Mouse (Mus musculus): ENCODE data around the gene Mtmr4. TPM values are rescaled to one million over a fixed set of nuclear protein-coding genes. Genes with fewer than 3 reads are reported as not detected.

The Mtmr4 gene
- polyA plus RNA-seq (2014; fragmentation: Nextera tagmentation; extraction: Ambion mirVana): 20.2 and 44.3 TPM in 2 replicates

- Histone ChIP-seq H3K36me3 (ENCODE audit: control insufficient read depth, insufficient read depth, low read length) (peaks cover 5% of the 10 kb centered on the region), H3K27me3 (ENCODE audit: control insufficient read depth, insufficient read depth, low read length) (no peaks in the 10 kb centered on the region), H3K27ac (ENCODE audit: low read depth, low read length) (peak within 1 kb of the TSS; percentile 96), H3K9me3 (ENCODE audit: control insufficient read depth, low read length) (no peaks in the 10 kb centered on the region), H3K4me2 (replicated peaks; ENCODE audit: low read depth, low read length) (peak within 1 kb of the TSS; percentile 91), H3K9ac (ENCODE audit: low read depth, low read length) (peak within 1 kb of the TSS; percentile 93), H3K4me1 (ENCODE audit: control insufficient read depth, insufficient read depth, low read length) (peaks cover 46% of the 10 kb centered on the region), H3K4me3 (ENCODE audit: low read length) (peak within 1 kb of the TSS; percentile 84)
- under 1% methylated on average over 59 of the region's 61 CpGs for WGBS
- peak; percentile 97 for ATAC-seq (ENCODE audit: low FRiP score, low TSS enrichment)
Observed at GRCm38 (mm10) chr11:87591526-87592353, at the start of gene Mtmr4. Mtmr4 (plus strand) TSS chr11:87592162.

- H3K4me1 ChIP-seq (ENCODE audit: control insufficient read depth, insufficient read depth, low read length): no peaks in the 10 kb centered on the region
- no peaks in the 10 kb centered on the region for H3K36me3 ChIP-seq (ENCODE audit: control insufficient read depth, insufficient read depth, low read length)
- no peak overlapping the region for H3K4me3 ChIP-seq (ENCODE audit: low read length)
- no peak overlapping the region for H3K4me2 ChIP-seq (replicated peaks; ENCODE audit: low read depth, low read length)
- no peaks in the 10 kb centered on the region for H3K9me3 ChIP-seq (ENCODE audit: control insufficient read depth, low read length)
- no peaks in the 10 kb centered on the region for H3K27me3 ChIP-seq (ENCODE audit: control insufficient read depth, insufficient read depth, low read length)
- no peak overlapping the region for H3K27ac ChIP-seq (ENCODE audit: low read depth, low read length)
- ATAC-seq (ENCODE audit: low FRiP score, low TSS enrichment): 0 out of 2 replicates have a peak, but pooled peaks have one; percentile 64
- 22% methylated on average over 8 of the region's 8 CpGs for WGBS
- no peak overlapping the region for H3K9ac ChIP-seq (ENCODE audit: low read depth, low read length)
Observed at GRCm38 (mm10) chr11:87542285-87542684, 49.7 kb upstream of the Mtmr4 start.

- no peak for ATAC-seq (ENCODE audit: low FRiP score, low TSS enrichment)
- no peak overlapping the region for H3K9ac ChIP-seq (ENCODE audit: low read depth, low read length)
Observed at GRCm38 (mm10) chr11:87542906-87543305, 49.1 kb upstream of the Mtmr4 start.

GRCm38 (mm10) chr11:87553342-87553741 lies 38.6 kb upstream of the Mtmr4 start:
- WGBS: 85% methylated on average over 4 of the region's 4 CpGs
- no peak for ATAC-seq (ENCODE audit: low FRiP score, low TSS enrichment)
- Histone ChIP-seq H3K9ac (ENCODE audit: low read depth, low read length) (no peak overlapping the region), H3K4me3 (ENCODE audit: low read length) (no peak overlapping the region), H3K4me1 (ENCODE audit: control insufficient read depth, insufficient read depth, low read length) (no peaks in the 10 kb centered on the region; the same call in 1 of the 2 replicates), H3K9me3 (ENCODE audit: control insufficient read depth, low read length) (no peaks in the 10 kb centered on the region), H3K27me3 (ENCODE audit: control insufficient read depth, insufficient read depth, low read length) (no peaks in the 10 kb centered on the region), H3K27ac (ENCODE audit: low read depth, low read length) (no peak overlapping the region), H3K4me2 (replicated peaks; ENCODE audit: low read depth, low read length) (no peak overlapping the region), H3K36me3 (ENCODE audit: control insufficient read depth, insufficient read depth, low read length) (no peaks in the 10 kb centered on the region)

More at GRCm38 (mm10) chr11:87542906-87543305, 49.1 kb upstream of the Mtmr4 start:
- no peaks in the 10 kb centered on the region for H3K4me1 ChIP-seq (ENCODE audit: control insufficient read depth, insufficient read depth, low read length)
- no peak overlapping the region for H3K27ac ChIP-seq (ENCODE audit: low read depth, low read length)
- no peaks in the 10 kb centered on the region for H3K27me3 ChIP-seq (ENCODE audit: control insufficient read depth, insufficient read depth, low read length)
- H3K4me3 ChIP-seq (ENCODE audit: low read length): no peak overlapping the region
- no peaks in the 10 kb centered on the region for H3K9me3 ChIP-seq (ENCODE audit: control insufficient read depth, low read length)
- H3K4me2 ChIP-seq (replicated peaks; ENCODE audit: low read depth, low read length): no peak overlapping the region
- 60% methylated on average over 3 of the region's 3 CpGs for WGBS
- H3K36me3 ChIP-seq (ENCODE audit: control insufficient read depth, insufficient read depth, low read length): no peaks in the 10 kb centered on the region

- Histone ChIP-seq H3K9me3 (ENCODE audit: control insufficient read depth, low read length) (no peaks in the 10 kb centered on the region), H3K9ac (ENCODE audit: low read depth, low read length) (no peak overlapping the region), H3K4me1 (ENCODE audit: control insufficient read depth, insufficient read depth, low read length) (no peaks in the 10 kb centered on the region; the same call in 1 of the 2 replicates), H3K36me3 (ENCODE audit: control insufficient read depth, insufficient read depth, low read length) (no peaks in the 10 kb centered on the region), H3K4me3 (ENCODE audit: low read length) (no peak overlapping the region), H3K4me2 (replicated peaks; ENCODE audit: low read depth, low read length) (no peak overlapping the region), H3K27me3 (ENCODE audit: control insufficient read depth, insufficient read depth, low read length) (no peaks in the 10 kb centered on the region), H3K27ac (ENCODE audit: low read depth, low read length) (no peak overlapping the region; the same call in 1 of the 2 replicates)
- no peak for ATAC-seq (ENCODE audit: low FRiP score, low TSS enrichment)
- 64% methylated on average over 5 of the region's 5 CpGs for WGBS
Observed at GRCm38 (mm10) chr11:87554386-87554785, 37.6 kb upstream of the Mtmr4 start.

- WGBS: 45% methylated on average over 2 of the region's 2 CpGs
- Histone ChIP-seq H3K27me3 (ENCODE audit: control insufficient read depth, insufficient read depth, low read length) (no peaks in the 10 kb centered on the region), H3K27ac (ENCODE audit: low read depth, low read length) (no peak overlapping the region), H3K9ac (ENCODE audit: low read depth, low read length) (no peak overlapping the region), H3K36me3 (ENCODE audit: control insufficient read depth, insufficient read depth, low read length) (no peaks in the 10 kb centered on the region), H3K4me2 (replicated peaks; ENCODE audit: low read depth, low read length) (no peak overlapping the region), H3K9me3 (ENCODE audit: control insufficient read depth, low read length) (no peaks in the 10 kb centered on the region), H3K4me3 (ENCODE audit: low read length) (no peak overlapping the region), H3K4me1 (ENCODE audit: control insufficient read depth, insufficient read depth, low read length) (no peaks in the 10 kb centered on the region; the same call in 1 of the 2 replicates)
- ATAC-seq (ENCODE audit: low FRiP score, low TSS enrichment): no peak
Observed at GRCm38 (mm10) chr11:87555106-87555703, 36.8 kb upstream of the Mtmr4 start.

GRCm38 (mm10) chr11:87561208-87561607 lies 30.8 kb upstream of the Mtmr4 start:
- no peak for ATAC-seq (ENCODE audit: low FRiP score, low TSS enrichment)
- no peak overlapping the region for H3K4me3 ChIP-seq (ENCODE audit: low read length)
- H3K4me1 ChIP-seq (ENCODE audit: control insufficient read depth, insufficient read depth, low read length): no peaks in the 10 kb centered on the region
- no peaks in the 10 kb centered on the region for H3K27me3 ChIP-seq (ENCODE audit: control insufficient read depth, insufficient read depth, low read length)
- no peak overlapping the region for H3K4me2 ChIP-seq (replicated peaks; ENCODE audit: low read depth, low read length)
- no peaks in the 10 kb centered on the region for H3K9me3 ChIP-seq (ENCODE audit: control insufficient read depth, low read length)
- no peak overlapping the region for H3K27ac ChIP-seq (ENCODE audit: low read depth, low read length)
- no peak overlapping the region for H3K9ac ChIP-seq (ENCODE audit: low read depth, low read length)
- WGBS: 76% methylated on average over 6 of the region's 6 CpGs
- no peaks in the 10 kb centered on the region for H3K36me3 ChIP-seq (ENCODE audit: control insufficient read depth, insufficient read depth, low read length)

- no peaks in the 10 kb centered on the region for H3K36me3 ChIP-seq (ENCODE audit: control insufficient read depth, insufficient read depth, low read length)
- H3K27me3 ChIP-seq (ENCODE audit: control insufficient read depth, insufficient read depth, low read length): no peaks in the 10 kb centered on the region
- no peak within 1 kb of the TSS for H3K4me3 ChIP-seq (ENCODE audit: low read length)
- no peaks in the 10 kb centered on the region for H3K9me3 ChIP-seq (ENCODE audit: control insufficient read depth, low read length)
- H3K4me2 ChIP-seq (replicated peaks; ENCODE audit: low read depth, low read length): no peak within 1 kb of the TSS
- H3K9ac ChIP-seq (ENCODE audit: low read depth, low read length): no peak within 1 kb of the TSS
- no peak for ATAC-seq (ENCODE audit: low FRiP score, low TSS enrichment)
- H3K4me1 ChIP-seq (ENCODE audit: control insufficient read depth, insufficient read depth, low read length): peaks cover 11% of the 10 kb centered on the region
- no peak within 1 kb of the TSS for H3K27ac ChIP-seq (ENCODE audit: low read depth, low read length)
- 87% methylated on average over 3 of the region's 3 CpGs for WGBS
Observed at GRCm38 (mm10) chr11:87566501-87566900, 25.5 kb upstream of the Mtmr4 start, which contains the start of gene Gm11492. Gm11492 (plus strand) TSS chr11:87566653.
